Mouse (Mus musculus) CH12.LX (cell line): ENCODE results near the gene Gm19965. TPM values are rescaled to one million over a fixed set of nuclear protein-coding genes. Genes with fewer than 3 reads are reported as not detected.

Experiments used
- DNase-seq: peaks from one replicate; pipeline ENCODE4 v3.0.0-alpha.2; 2013; ENCODE audit errors: extremely low read depth
- H3K27ac ChIP-seq: 2 replicates; pipeline ENCODE4 v1.5.1; 2012; ENCODE audit warnings: low read depth, mild to moderate bottlenecking, control low read depth, moderate library complexity; ENCODE audit not compliant: insufficient read depth
- H3K27me3 ChIP-seq: replicated peaks from 2 replicates; pipeline ENCODE3; 2012; ENCODE audit warnings: inconsistent platforms
- H3K36me3 ChIP-seq, 2 experiments: replicated peaks in 1 of 2; 2 replicates each; pipeline versions ENCODE3 to v1.6.1; 2012; ENCODE audit warnings: inconsistent platforms in 1 of 2, low read length in 1 of 2, mild to moderate bottlenecking in 1 of 2, mixed read lengths in 1 of 2, moderate library complexity in 1 of 2; ENCODE audit not compliant: control insufficient read depth in 1 of 2, insufficient read depth in 1 of 2
- H3K4me1 ChIP-seq, 2 experiments: 2 replicates each; pipeline ENCODE4 v1.6.1; 2012; ENCODE audit warnings: inconsistent platforms in 1 of 2, moderate library complexity in 1 of 2; ENCODE audit not compliant: insufficient read depth in 2 of 2, control insufficient read depth in 1 of 2
- H3K4me2 ChIP-seq: 2 replicates; pipeline ENCODE4 v1.6.1; 2012; ENCODE audit warnings: low read depth, mild to moderate bottlenecking, control low read depth; ENCODE audit not compliant: poor library complexity, insufficient read depth, severe bottlenecking
- H3K4me3 ChIP-seq, 3 experiments: fragments of 150-350 bp in 1 of 3; sonication (generic) in 1 of 3; replicated peaks in 1 of 3; 2 replicates each; pipeline versions ENCODE3 to v1.5.1; 2011 to 2012; ENCODE audit warnings: low read depth in 2 of 3, low read length in 2 of 3, mild to moderate bottlenecking in 2 of 3, moderate library complexity in 2 of 3, control low read depth in 1 of 3, improper control_type of control experiment in 1 of 3, inconsistent platforms in 1 of 3, mixed read lengths in 1 of 3; ENCODE audit not compliant: poor library complexity in 1 of 3
- H3K79me2 ChIP-seq: replicated peaks from 2 replicates; pipeline ENCODE4 v1.6.1; 2012; ENCODE audit warnings: mild to moderate bottlenecking, moderate library complexity; ENCODE audit not compliant: control insufficient read depth, poor library complexity, insufficient read depth, severe bottlenecking; ENCODE audit errors: extremely low read depth
- H3K9ac ChIP-seq: 2 replicates; pipeline ENCODE4 v1.6.1; 2012; ENCODE audit warnings: low read depth, mild to moderate bottlenecking, control low read depth, moderate library complexity; ENCODE audit not compliant: insufficient read depth
- H3K9me3 ChIP-seq: replicated peaks from 2 replicates; pipeline ENCODE3; 2012; ENCODE audit warnings: low read length, inconsistent platforms, mixed read lengths
- CTCF ChIP-seq, 2 experiments: IDR thresholded peaks in 1 of 2; conservative IDR thresholded peaks in 1 of 2; 2 replicates each; pipeline ENCODE4 v1.5.1; 2011 to 2012; ENCODE audit warnings: low read depth in 2 of 2, low read length in 2 of 2, improper control_type of control experiment in 1 of 2, inconsistent platforms in 1 of 2, mild to moderate bottlenecking in 1 of 2, moderate library complexity in 1 of 2
- HCFC1 ChIP-seq: IDR thresholded peaks from 2 replicates; pipeline ENCODE4 v1.6.1; 2012; ENCODE audit warnings: low read depth, mild to moderate bottlenecking, inconsistent platforms, low read length, improper control_type of control experiment
- IRF4 ChIP-seq: IDR thresholded peaks from 2 replicates; pipeline ENCODE4 v1.6.1; 2014; ENCODE audit warnings: low read depth, mild to moderate bottlenecking, inconsistent platforms, low read length, improper control_type of control experiment
- JUN ChIP-seq: IDR thresholded peaks from 2 replicates; pipeline ENCODE4 v1.6.1; 2011; ENCODE audit warnings: low read depth, mild to moderate bottlenecking, low read length, improper control_type of control experiment, moderate library complexity; ENCODE audit not compliant: insufficient read depth
- MAX ChIP-seq: IDR thresholded peaks from 2 replicates; pipeline ENCODE4 v1.6.1; 2011; ENCODE audit warnings: low read length, improper control_type of control experiment
- MXI1 ChIP-seq: IDR thresholded peaks from 2 replicates; pipeline ENCODE4 v1.6.1; 2011; ENCODE audit warnings: mild to moderate bottlenecking, low read depth, low read length, improper control_type of control experiment
- MYC ChIP-seq: IDR thresholded peaks from 2 replicates; pipeline ENCODE4 v1.6.1; 2011; ENCODE audit warnings: low read depth, mild to moderate bottlenecking, improper control_type of control experiment, low read length
- NELFE ChIP-seq: IDR thresholded peaks from 2 replicates; pipeline ENCODE4 v1.6.1; 2011; ENCODE audit warnings: low read depth, low read length, improper control_type of control experiment
- NRF1 ChIP-seq: IDR thresholded peaks from 2 replicates; pipeline ENCODE4 v1.6.1; 2014; ENCODE audit warnings: low read depth, mild to moderate bottlenecking, inconsistent platforms, low read length, improper control_type of control experiment, moderate library complexity
- RAD21 ChIP-seq: IDR thresholded peaks from 2 replicates; pipeline ENCODE4 v1.6.1; 2011; ENCODE audit warnings: low read depth, mild to moderate bottlenecking, low read length, improper control_type of control experiment, moderate library complexity
- RCOR1 ChIP-seq: conservative IDR thresholded peaks from 2 replicates; pipeline ENCODE4 v1.6.1; 2012; ENCODE audit warnings: low read depth, mild to moderate bottlenecking, inconsistent platforms, low read length, improper control_type of control experiment
- TCF12 ChIP-seq: IDR thresholded peaks from 2 replicates; pipeline ENCODE4 v1.6.1; 2014; ENCODE audit warnings: low read depth, mild to moderate bottlenecking, inconsistent platforms, low read length, improper control_type of control experiment
- USF2 ChIP-seq: conservative IDR thresholded peaks from 2 replicates; pipeline ENCODE4 v1.6.1; 2011; ENCODE audit warnings: low read depth, low read length, improper control_type of control experiment
- ZMIZ1 ChIP-seq: IDR thresholded peaks from 2 replicates; pipeline ENCODE4 v1.6.1; 2012; ENCODE audit warnings: low read depth, mild to moderate bottlenecking, inconsistent platforms, low read length, improper control_type of control experiment
- dilution Hi-C: fragments of 300-500 bp; cut with MboI; formaldehyde crosslinking; loops from 2 replicates; pipeline ENCODE4 v1.14.3; 2020; ENCODE audit warnings: low sequenced_read_pairs; ENCODE audit not compliant: extremely low pct_unique_long_range_greater_than_20kb, extremely low pct_ligation_motif_present
- in situ Hi-C: fragments of 300-500 bp; cut with MboI; formaldehyde crosslinking; loops from 3 replicates; pipeline ENCODE4 v1.14.3; 2019; ENCODE audit warnings: low sequenced_read_pairs, low pct_ligation_motif_present, low pct_unique_long_range_greater_than_20kb, mixed read lengths
- polyA plus RNA-seq: library from polyadenylated mRNA; unstranded; fragments of >175 nt; gene quantifications from 2 replicates; pipeline ENCODE4 v1.2.1, GENCODE M21; 2012; ENCODE audit warnings: low read depth; ENCODE audit not compliant: insufficient read length
- total RNA-seq, 2 experiments: library from RNA; depleted of rRNA; stranded (reverse); fragments of 300-350 nt in 1 of 2; fragments of >200 nt in 1 of 2; gene quantifications; 2 replicates each; pipeline ENCODE4 v1.2.3; 2012 to 2014

The Gm19965 gene
- total RNA-seq (2012; rRNA removed) (not detected in 2 replicates), total RNA-seq (2014; rRNA removed) (not detected in 2 replicates), polyA plus RNA-seq (not detected in 2 replicates)

GRCm38 (mm10) chr1:116802683-116803082 is at the start of gene Gm19965:
Gm19965 (plus strand) TSS chr1:116802983.
- Histone ChIP-seq H3K4me2 (no peak within 1 kb of the TSS), H3K27me3 (no peaks in the 10 kb centered on the region), H3K36me3 (no peaks in the 10 kb centered on the region), H3K4me1 (no peaks in the 10 kb centered on the region), H3K79me2 (no peaks in the 10 kb centered on the region), H3K27ac (no peak within 1 kb of the TSS), H3K9me3 (peaks cover 11% of the 10 kb centered on the region)
- TF ChIP-seq RAD21 (no peak), IRF4 (no peak), TCF12 (no peak), HCFC1 (no peak), MAX (no peak), MYC (no peak), NELFE (no peak), MXI1 (no peak), ZMIZ1 (no peak), NRF1 (no peak)
- TF ChIP-seq, all 38 proteins: peak for 0
- in situ Hi-C loops: no loop called here
- Histone ChIP-seq H3K9ac (no peak within 1 kb of the TSS), H3K4me3 (no peak within 1 kb of the TSS)
- no peak for DNase-seq
- dilution Hi-C loops: no loop called here

GRCm38 (mm10) chr1:116782471-116782989 is 20.3 kb upstream of the Gm19965 start:
- dilution Hi-C loops: no loop called here
- H3K4me3 ChIP-seq: no peak overlapping the region
- no peak overlapping the region for H3K9ac ChIP-seq
- no peaks in the 10 kb centered on the region for H3K36me3 ChIP-seq
- no peak overlapping the region for H3K27ac ChIP-seq
- H3K27me3 ChIP-seq: no peaks in the 10 kb centered on the region
- DNase-seq: no peak
- no peak overlapping the region for H3K4me2 ChIP-seq
- H3K79me2 ChIP-seq: no peaks in the 10 kb centered on the region
- TF ChIP-seq CTCF (conservative IDR thresholded peaks at IDR 0.05 in 1 of 2, IDR thresholded peaks at IDR 0.05 in 1 of 2; ENCODE audit: low read depth in 2 of 2, low read length in 2 of 2): no peak
- TF ChIP-seq USF2: no peak
- TF ChIP-seq JUN: no peak
- no peak for TF ChIP-seq RCOR1
- TF ChIP-seq, all 38 proteins: peak for 0
- in situ Hi-C loops: no loop called here
- H3K9me3 ChIP-seq: peaks cover 18% of the 10 kb centered on the region
- no peaks in the 10 kb centered on the region for H3K4me1 ChIP-seq
